Mouse (Mus musculus) macrophage (primary cell): ENCODE measurements around the gene Mtcl1. TPM values are rescaled to one million over a fixed set of nuclear protein-coding genes. Genes with fewer than 3 reads are reported as not detected.

Experiments used
- H3K27ac ChIP-seq: fragments of 350-480 bp; formaldehyde crosslinking; 2 replicates; pipeline ENCODE4 v1.9.0; 2021
- H3K36me3 ChIP-seq: fragments of 350-480 bp; formaldehyde crosslinking; 2 replicates; pipeline ENCODE4 v1.9.0; 2021; ENCODE audit errors: inconsistent target
- H3K4me3 ChIP-seq: fragments of 350-480 bp; formaldehyde crosslinking; 2 replicates; pipeline ENCODE4 v1.9.0; 2021; ENCODE audit errors: inconsistent target
- H3K79me2 ChIP-seq: fragments of 350-480 bp; formaldehyde crosslinking; 2 replicates; pipeline ENCODE4 v1.9.0; 2021; ENCODE audit errors: inconsistent target
- WGBS: methylation state at CpG from one replicate; pipeline ENCODE4 v1.1.7; 2026; ENCODE audit warnings: inconsistent platforms; ENCODE audit not compliant: missing documents; 5-methylcytosine and 5-hydroxymethylcytosine counted together
- polyA plus RNA-seq: library from polyadenylated mRNA; stranded (reverse); fragments of 250-400 nt; gene quantifications from 3 replicates; pipeline ENCODE4 v1.2.4, GENCODE M21; 2018; ENCODE audit warnings: inconsistent platforms

The Mtcl1 gene
- polyA plus RNA-seq, 1 experiment from 2014 or later: not detected

DNA sequence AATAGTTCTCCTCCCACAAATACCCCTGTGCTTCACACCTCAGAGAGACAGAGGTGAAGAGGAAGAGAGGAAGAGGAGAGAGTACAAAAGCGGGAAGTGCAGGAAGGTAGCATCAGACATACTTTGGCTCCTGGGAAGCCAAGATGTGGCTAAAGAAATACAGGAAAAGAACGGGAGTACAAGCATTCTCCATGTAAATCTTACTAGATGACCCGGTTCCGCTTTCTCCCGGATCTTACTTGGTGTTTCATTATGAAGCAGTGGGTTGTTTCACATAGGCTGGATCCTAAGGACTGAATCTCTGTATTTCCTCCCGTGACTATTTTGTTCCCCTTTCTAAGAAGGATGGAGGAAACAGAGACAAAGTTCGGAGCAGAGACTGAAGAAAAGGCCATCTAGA lies 43.9 kb downstream of the Mtcl1 start:
- no peak overlapping the region for H3K4me3 ChIP-seq
- WGBS: 19% methylated on average over 7 of the region's 7 CpGs
- no peak overlapping the region for H3K27ac ChIP-seq

DNA sequence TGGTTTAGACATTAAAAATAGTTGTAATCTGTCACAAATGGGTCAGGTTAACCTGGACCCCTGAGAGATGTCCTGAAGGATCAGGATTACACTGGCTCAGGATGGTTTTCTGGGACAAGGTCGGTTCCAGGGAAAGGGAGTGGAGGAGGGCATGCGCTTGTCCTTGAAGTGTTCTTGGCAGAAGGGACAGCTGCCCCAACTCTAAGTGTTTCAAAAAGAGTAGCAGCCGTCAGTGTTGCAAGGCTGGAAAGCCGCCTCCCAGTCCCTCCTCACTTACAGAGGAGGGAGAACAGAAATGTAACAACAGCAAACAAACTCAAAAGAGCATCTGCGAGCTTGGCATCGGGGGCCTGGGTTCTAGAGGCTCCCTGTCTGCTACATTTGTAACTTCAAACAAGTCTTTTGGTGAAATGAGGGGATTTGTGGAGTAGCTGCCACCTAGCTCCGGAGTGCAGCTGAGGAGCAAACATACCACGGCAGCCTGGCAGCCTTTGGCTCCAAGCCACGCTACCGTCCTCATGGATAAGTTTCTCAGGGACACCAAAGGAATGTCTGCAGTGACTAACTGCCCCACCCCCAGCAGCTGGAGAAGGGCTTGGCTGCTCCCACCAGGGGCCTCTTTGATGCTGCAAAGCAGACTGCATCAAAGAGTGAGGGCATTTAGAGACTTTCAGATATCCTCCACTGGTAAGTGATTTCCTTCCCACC lies 44.5 kb downstream of the Mtcl1 start:
- Histone ChIP-seq H3K27ac (no peak overlapping the region), H3K36me3 (no peaks in the 10 kb centered on the region), H3K79me2 (no peaks in the 10 kb centered on the region), H3K4me3 (no peak overlapping the region)
- WGBS: 38% methylated on average over 10 of the region's 10 CpGs

More for the DNA sequence above, 43.9 kb downstream of the Mtcl1 start:
- no peaks in the 10 kb centered on the region for H3K36me3 ChIP-seq
- H3K79me2 ChIP-seq: no peaks in the 10 kb centered on the region

GRCm38 (mm10) chr17:66402791-66403470 lies 46.6 kb downstream of the Mtcl1 start:
- Histone ChIP-seq H3K79me2 (no peaks in the 10 kb centered on the region), H3K27ac (no peak overlapping the region), H3K36me3 (no peaks in the 10 kb centered on the region), H3K4me3 (no peak overlapping the region)
- 34% methylated on average over 6 of the region's 6 CpGs for WGBS

DNA sequence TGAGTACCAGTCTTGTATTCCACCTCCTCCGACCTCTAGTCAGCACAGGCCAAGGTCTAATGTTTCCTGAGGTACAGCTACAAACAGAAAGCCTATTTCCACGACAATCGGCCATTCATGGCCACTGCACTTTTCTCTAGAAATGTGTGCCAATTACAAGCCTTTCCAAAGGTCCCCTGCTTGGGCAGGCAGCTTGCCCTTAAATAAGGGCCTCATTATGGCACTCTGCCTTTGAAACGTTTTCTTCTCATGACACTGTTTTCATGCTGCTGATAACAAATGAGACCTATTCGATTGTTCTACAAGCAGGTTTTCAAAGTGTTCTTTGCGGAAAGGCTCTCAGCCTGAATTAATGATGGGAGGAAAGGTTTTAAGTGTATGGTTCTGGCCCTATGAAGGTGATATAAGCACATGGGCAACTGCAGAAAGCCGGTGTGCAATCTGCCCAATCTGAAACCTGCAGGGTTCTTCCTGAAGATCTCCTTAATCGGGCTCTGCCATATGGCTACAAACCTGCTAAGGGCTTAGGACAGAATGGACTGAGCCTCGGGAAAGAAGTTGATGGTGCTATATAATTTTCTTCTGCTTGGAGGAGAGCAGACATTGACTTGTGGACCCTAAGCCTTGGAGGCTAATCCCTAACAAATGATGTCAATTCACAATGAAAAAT lies 47.8 kb downstream of the Mtcl1 start:
- no peak overlapping the region for H3K4me3 ChIP-seq
- WGBS: 81% methylated on average over 9 of the region's 9 CpGs
- no peaks in the 10 kb centered on the region for H3K36me3 ChIP-seq
- no peak overlapping the region for H3K27ac ChIP-seq
- H3K79me2 ChIP-seq: no peaks in the 10 kb centered on the region

DNA sequence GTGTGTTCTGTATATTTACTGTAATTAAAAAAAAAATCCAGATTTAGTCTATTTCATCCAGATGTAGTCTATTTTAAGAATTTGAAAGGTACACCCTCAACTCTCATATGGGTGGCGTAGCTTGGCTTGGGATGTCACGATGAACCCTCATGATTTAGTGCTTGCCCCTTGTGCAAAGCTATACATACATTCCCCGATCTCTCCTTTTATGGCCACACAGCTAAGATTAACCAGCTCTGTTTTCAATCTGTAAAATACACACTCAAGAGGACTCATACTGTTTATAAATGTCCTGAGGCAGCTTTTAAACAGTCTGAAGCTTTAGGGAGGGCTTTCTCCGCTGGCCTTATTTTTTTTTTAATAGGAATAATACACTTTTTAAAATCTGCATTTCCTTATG lies 49.8 kb downstream of the Mtcl1 start:
- 97% methylated on average over 4 of the region's 4 CpGs for WGBS
- Histone ChIP-seq H3K27ac (no peak overlapping the region), H3K36me3 (no peaks in the 10 kb centered on the region), H3K79me2 (no peaks in the 10 kb centered on the region), H3K4me3 (no peak overlapping the region)

- Histone ChIP-seq H3K4me3 (no peak overlapping the region), H3K79me2 (no peaks in the 10 kb centered on the region), H3K36me3 (no peaks in the 10 kb centered on the region), H3K27ac (no peak overlapping the region)
- 84% methylated on average over 8 of the region's 9 CpGs for WGBS
Measured at GRCm38 (mm10) chr17:66394571-66394970, 55.0 kb downstream of the Mtcl1 start.

DNA sequence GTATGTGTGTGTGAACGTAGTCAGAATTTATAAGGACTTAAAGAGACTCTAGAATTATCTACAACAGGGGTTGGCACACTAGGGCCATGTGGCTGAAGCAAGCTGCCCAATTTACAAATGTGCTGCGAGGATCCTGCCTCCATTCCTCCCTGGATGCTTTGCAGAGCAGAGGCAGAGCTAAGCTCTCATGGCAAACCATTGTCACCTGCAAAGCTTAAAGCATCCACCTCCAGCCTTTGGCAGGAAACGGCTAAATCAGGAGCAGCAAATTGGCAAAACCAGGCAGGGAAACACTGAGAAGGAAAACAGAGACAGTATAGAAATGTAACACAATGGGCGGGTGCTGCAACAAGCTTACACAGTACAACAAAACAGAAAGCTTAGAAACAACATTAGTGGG lies 61.2 kb downstream of the Mtcl1 start:
- Histone ChIP-seq H3K36me3 (no peaks in the 10 kb centered on the region), H3K4me3 (no peak overlapping the region), H3K79me2 (no peaks in the 10 kb centered on the region), H3K27ac (no peak overlapping the region)
- WGBS: 95% methylated on average over 4 of the region's 4 CpGs

- H3K4me3 ChIP-seq: no peak overlapping the region
- 88% methylated on average over 6 of the region's 6 CpGs for WGBS
- H3K36me3 ChIP-seq: no peaks in the 10 kb centered on the region
- no peak overlapping the region for H3K27ac ChIP-seq
- no peaks in the 10 kb centered on the region for H3K79me2 ChIP-seq
Measured at GRCm38 (mm10) chr17:66381338-66381737, 68.2 kb downstream of the Mtcl1 start.

DNA sequence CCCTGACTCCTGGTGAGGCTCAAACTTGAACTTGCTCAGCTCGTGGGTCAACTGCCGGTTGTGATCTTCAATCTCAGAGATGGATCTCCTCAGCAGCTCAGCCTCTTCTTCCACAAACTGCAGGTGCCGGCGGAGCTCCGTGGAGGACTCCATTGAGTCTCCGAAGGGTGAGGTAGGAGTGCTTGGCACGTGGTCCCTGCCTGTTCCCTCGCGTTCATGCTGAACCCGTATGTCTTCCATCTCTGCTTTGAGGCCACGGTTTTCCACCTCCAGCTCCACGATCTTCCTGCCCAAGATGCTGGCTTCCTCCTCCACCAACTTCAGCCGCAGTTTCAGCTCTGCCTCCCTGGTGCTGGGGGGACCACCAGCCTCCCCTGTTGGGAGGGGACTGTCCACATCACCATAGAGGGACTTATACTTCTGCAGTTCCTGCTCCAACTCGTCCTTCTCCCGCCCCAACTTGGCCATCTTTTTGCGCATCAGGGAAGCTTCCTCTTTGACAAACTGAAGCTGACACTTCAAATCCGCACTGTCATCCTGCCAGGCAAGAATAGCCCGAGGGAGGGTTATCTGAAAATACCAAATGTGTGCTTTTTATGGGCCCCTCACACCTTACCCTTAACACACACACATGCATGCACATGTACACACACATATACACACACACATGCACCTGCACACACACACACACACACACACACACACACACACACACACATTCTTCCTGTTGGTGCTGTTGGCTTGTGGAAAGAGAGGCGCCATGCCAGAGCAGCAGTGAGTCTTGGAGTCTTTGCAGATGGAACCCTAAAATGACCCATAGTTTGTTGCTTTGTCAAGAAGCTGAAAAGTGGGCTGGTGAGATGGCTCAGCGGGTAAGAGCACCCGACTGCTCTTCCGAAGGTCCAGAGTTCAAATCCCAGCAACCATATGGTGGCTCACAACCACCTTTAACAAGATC lies 69.4 kb downstream of the Mtcl1 start:
- Histone ChIP-seq H3K79me2 (no peaks in the 10 kb centered on the region), H3K27ac (no peak overlapping the region), H3K4me3 (no peak overlapping the region), H3K36me3 (no peaks in the 10 kb centered on the region)
- WGBS: 90% methylated on average over 20 of the region's 22 CpGs

- 98% methylated on average over 22 of the region's 24 CpGs for WGBS
- no peaks in the 10 kb centered on the region for H3K36me3 ChIP-seq
- H3K79me2 ChIP-seq: no peaks in the 10 kb centered on the region
- H3K4me3 ChIP-seq: no peak overlapping the region
- no peak overlapping the region for H3K27ac ChIP-seq
Measured at GRCm38 (mm10) chr17:66379308-66379707, 70.2 kb downstream of the Mtcl1 start.

- Histone ChIP-seq H3K27ac (no peak overlapping the region), H3K79me2 (no peaks in the 10 kb centered on the region), H3K4me3 (no peak overlapping the region), H3K36me3 (no peaks in the 10 kb centered on the region)
- 66% methylated on average over 17 of the region's 17 CpGs for WGBS
Measured at GRCm38 (mm10) chr17:66378127-66378526, 71.4 kb downstream of the Mtcl1 start.

DNA sequence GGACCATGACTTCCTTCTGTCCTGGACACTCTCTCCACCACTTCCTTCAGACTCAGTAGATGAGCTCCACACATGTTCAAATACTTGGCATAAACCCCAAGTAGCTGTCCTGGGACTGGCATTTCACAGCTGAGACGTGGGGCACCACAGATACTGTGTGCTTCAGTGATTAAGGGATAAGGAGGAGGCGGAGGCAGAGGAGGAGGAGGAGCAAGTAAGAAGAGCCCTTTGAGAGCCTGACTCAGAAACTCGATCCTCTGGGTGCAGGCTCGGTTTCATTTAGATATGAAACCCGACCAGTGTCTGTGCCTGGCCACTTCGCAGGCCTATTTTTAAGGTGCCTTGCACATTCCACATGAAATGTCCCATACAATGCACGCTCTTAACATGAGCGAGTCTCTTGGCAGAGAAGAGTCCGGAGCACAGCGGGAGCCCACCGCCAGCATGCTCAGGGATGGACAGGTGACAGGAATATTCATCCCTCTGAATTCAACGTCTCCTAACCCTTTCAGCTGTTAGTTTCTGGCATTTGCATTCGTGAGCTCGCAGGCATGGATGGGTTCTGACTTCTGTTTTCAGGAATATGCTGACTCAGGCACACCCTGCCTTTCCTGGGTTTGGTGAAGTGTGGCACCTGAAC lies 74.8 kb downstream of the Mtcl1 start:
- Histone ChIP-seq H3K79me2 (no peaks in the 10 kb centered on the region), H3K36me3 (no peaks in the 10 kb centered on the region), H3K4me3 (no peak overlapping the region), H3K27ac (no peak overlapping the region)
- 71% methylated on average over 14 of the region's 14 CpGs for WGBS

DNA sequence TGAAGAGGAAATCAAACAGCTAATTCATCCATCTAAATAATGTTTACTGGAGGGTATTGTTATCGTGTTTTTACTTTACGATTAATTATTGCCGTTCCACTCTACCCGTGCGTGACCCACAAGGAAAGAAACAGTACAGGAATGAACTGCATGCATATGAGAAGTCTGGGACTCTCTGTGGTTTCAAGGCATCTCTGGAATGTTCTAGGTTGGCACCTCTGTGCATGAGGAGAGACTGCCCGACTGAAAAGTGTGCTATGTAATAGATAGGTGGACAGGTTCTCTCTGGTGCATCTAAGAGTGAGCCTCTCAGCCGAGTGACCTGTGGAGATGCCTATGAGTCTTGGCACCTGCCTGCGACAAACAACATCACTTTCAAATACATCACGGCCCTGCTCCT lies 78.7 kb downstream of the Mtcl1 start:
- no peaks in the 10 kb centered on the region for H3K36me3 ChIP-seq
- WGBS: 87% methylated on average over 9 of the region's 9 CpGs
- no peaks in the 10 kb centered on the region for H3K79me2 ChIP-seq
- no peak overlapping the region for H3K4me3 ChIP-seq
- no peak overlapping the region for H3K27ac ChIP-seq

- H3K79me2 ChIP-seq: no peaks in the 10 kb centered on the region
- H3K36me3 ChIP-seq: no peaks in the 10 kb centered on the region
- H3K4me3 ChIP-seq: no peak overlapping the region
- no peak overlapping the region for H3K27ac ChIP-seq
- WGBS: 65% methylated on average over 4 of the region's 6 CpGs
Measured at GRCm38 (mm10) chr17:66369777-66370176, 79.8 kb downstream of the Mtcl1 start.
